Mouse (Mus musculus) frontal cortex, postnatal 25 days (tissue): ENCODE data around the gene Rims3.
A peak's percentile ranks its signal among the peaks of the same experiment; 100 is the strongest.

Experiments used
- DNase-seq, 2 experiments: peaks; one replicate each; pipeline ENCODE4 v3.0.0; 2022; ENCODE audit warnings: low spot score in 2 of 2

Gene Rims3

GRCm38 (mm10) chr4:120854588-120855319, at the start of gene Rims3:
TSS of gene Rims3 (plus strand) at chr4:120854816.
- no peak for DNase-seq

GRCm38 (mm10) chr4:120805816-120806215, 48.8 kb upstream of the Rims3 start:
- DNase-seq: no peak

GRCm38 (mm10) chr4:120813762-120814161, 40.9 kb upstream of the Rims3 start:
- DNase-seq: no peak

- no peak for DNase-seq
Measured at GRCm38 (mm10) chr4:120814171-120814570, 40.4 kb upstream of the Rims3 start.

GRCm38 (mm10) chr4:120815163-120815562, 39.5 kb upstream of the Rims3 start:
- no peak for DNase-seq

GRCm38 (mm10) chr4:120815622-120816334, 38.8 kb upstream of the Rims3 start:
- peak; percentile 50 to 66 for DNase-seq

- DNase-seq: no peak
Measured at GRCm38 (mm10) chr4:120817002-120817774, 37.4 kb upstream of the Rims3 start.

GRCm38 (mm10) chr4:120817951-120818350, 36.7 kb upstream of the Rims3 start:
- no peak for DNase-seq

- no peak for DNase-seq
Measured at GRCm38 (mm10) chr4:120819296-120819695, 35.3 kb upstream of the Rims3 start.

- DNase-seq: no peak
Measured at GRCm38 (mm10) chr4:120819871-120820270, 34.7 kb upstream of the Rims3 start.

- no peak for DNase-seq
Measured at GRCm38 (mm10) chr4:120822191-120822911, 32.3 kb upstream of the Rims3 start.

GRCm38 (mm10) chr4:120825100-120825553, 29.5 kb upstream of the Rims3 start:
- peak; percentile 91 to 92 for DNase-seq

- DNase-seq: peak; percentile 96
Measured at GRCm38 (mm10) chr4:120825577-120826326, 28.9 kb upstream of the Rims3 start.

GRCm38 (mm10) chr4:120826418-120826817, 28.2 kb upstream of the Rims3 start:
- DNase-seq: no peak

- no peak for DNase-seq
Measured at GRCm38 (mm10) chr4:120830767-120831166, 23.8 kb upstream of the Rims3 start.

GRCm38 (mm10) chr4:120831472-120831871, 23.1 kb upstream of the Rims3 start, which contains the start of gene Nfyc:
TSS of gene Nfyc (minus strand) at chr4:120831572.
- no peak for DNase-seq

GRCm38 (mm10) chr4:120841342-120841741, 13.3 kb upstream of the Rims3 start:
- DNase-seq: no peak

- DNase-seq: no peak
Measured at GRCm38 (mm10) chr4:120844423-120845082, 10.1 kb upstream of the Rims3 start.

- DNase-seq: no peak
Measured at GRCm38 (mm10) chr4:120845098-120845497, 9.5 kb upstream of the Rims3 start.

- no peak for DNase-seq
Measured at GRCm38 (mm10) chr4:120848909-120849308, 5.7 kb upstream of the Rims3 start.
